Mouse (Mus musculus) CH12.LX (cell line): Measurements from ENCODE around the gene Sbk3. TPM values are rescaled to one million over a fixed set of nuclear protein-coding genes. Genes with fewer than 3 reads are reported as not detected.
A peak's percentile ranks its signal among the peaks of the same experiment; 100 is the strongest.

ENCODE experiments used
- DNase-seq: peaks from one replicate; pipeline ENCODE4 v3.0.0-alpha.2; 2013; ENCODE audit errors: extremely low read depth
- H3K27ac ChIP-seq: 2 replicates; pipeline ENCODE4 v1.5.1; 2012; ENCODE audit warnings: low read depth, mild to moderate bottlenecking, control low read depth, moderate library complexity; ENCODE audit not compliant: insufficient read depth
- H3K27me3 ChIP-seq: replicated peaks from 2 replicates; pipeline ENCODE3; 2012; ENCODE audit warnings: inconsistent platforms
- H3K36me3 ChIP-seq, 2 experiments: replicated peaks in 1 of 2; 2 replicates each; pipeline versions ENCODE3 to v1.6.1; 2012; ENCODE audit warnings: inconsistent platforms in 1 of 2, low read length in 1 of 2, mild to moderate bottlenecking in 1 of 2, mixed read lengths in 1 of 2, moderate library complexity in 1 of 2; ENCODE audit not compliant: control insufficient read depth in 1 of 2, insufficient read depth in 1 of 2
- H3K4me1 ChIP-seq, 2 experiments: 2 replicates each; pipeline ENCODE4 v1.6.1; 2012; ENCODE audit warnings: inconsistent platforms in 1 of 2, moderate library complexity in 1 of 2; ENCODE audit not compliant: insufficient read depth in 2 of 2, control insufficient read depth in 1 of 2
- H3K4me2 ChIP-seq: 2 replicates; pipeline ENCODE4 v1.6.1; 2012; ENCODE audit warnings: low read depth, mild to moderate bottlenecking, control low read depth; ENCODE audit not compliant: poor library complexity, insufficient read depth, severe bottlenecking
- H3K4me3 ChIP-seq, 3 experiments: fragments of 150-350 bp in 1 of 3; sonication (generic) in 1 of 3; replicated peaks in 1 of 3; 2 replicates each; pipeline versions ENCODE3 to v1.5.1; 2011 to 2012; ENCODE audit warnings: low read depth in 2 of 3, low read length in 2 of 3, mild to moderate bottlenecking in 2 of 3, moderate library complexity in 2 of 3, control low read depth in 1 of 3, improper control_type of control experiment in 1 of 3, inconsistent platforms in 1 of 3, mixed read lengths in 1 of 3; ENCODE audit not compliant: poor library complexity in 1 of 3
- H3K79me2 ChIP-seq: replicated peaks from 2 replicates; pipeline ENCODE4 v1.6.1; 2012; ENCODE audit warnings: mild to moderate bottlenecking, moderate library complexity; ENCODE audit not compliant: control insufficient read depth, poor library complexity, insufficient read depth, severe bottlenecking; ENCODE audit errors: extremely low read depth
- H3K9ac ChIP-seq: 2 replicates; pipeline ENCODE4 v1.6.1; 2012; ENCODE audit warnings: low read depth, mild to moderate bottlenecking, control low read depth, moderate library complexity; ENCODE audit not compliant: insufficient read depth
- H3K9me3 ChIP-seq: replicated peaks from 2 replicates; pipeline ENCODE3; 2012; ENCODE audit warnings: low read length, inconsistent platforms, mixed read lengths
- BHLHE40 ChIP-seq: IDR thresholded peaks from 2 replicates; pipeline ENCODE4 v1.6.1; 2011; ENCODE audit warnings: mild to moderate bottlenecking, low read depth, low read length, improper control_type of control experiment
- CHD2 ChIP-seq: IDR thresholded peaks from 2 replicates; pipeline ENCODE4 v1.6.1; 2011; ENCODE audit warnings: low read length, improper control_type of control experiment
- CTCF ChIP-seq, 2 experiments: IDR thresholded peaks in 1 of 2; conservative IDR thresholded peaks in 1 of 2; 2 replicates each; pipeline ENCODE4 v1.5.1; 2011 to 2012; ENCODE audit warnings: low read depth in 2 of 2, low read length in 2 of 2, improper control_type of control experiment in 1 of 2, inconsistent platforms in 1 of 2, mild to moderate bottlenecking in 1 of 2, moderate library complexity in 1 of 2
- E2F4 ChIP-seq: IDR thresholded peaks from 2 replicates; pipeline ENCODE4 v1.6.1; 2011; ENCODE audit warnings: low read depth, low read length, improper control_type of control experiment; ENCODE audit not compliant: insufficient replicate concordance
- ETS1 ChIP-seq: conservative IDR thresholded peaks from 2 replicates; pipeline ENCODE4 v1.6.1; 2012; ENCODE audit warnings: low read depth, mild to moderate bottlenecking, inconsistent platforms, low read length, improper control_type of control experiment, moderate library complexity
- HCFC1 ChIP-seq: IDR thresholded peaks from 2 replicates; pipeline ENCODE4 v1.6.1; 2012; ENCODE audit warnings: low read depth, mild to moderate bottlenecking, inconsistent platforms, low read length, improper control_type of control experiment
- JUND ChIP-seq: conservative IDR thresholded peaks from 2 replicates; pipeline ENCODE4 v1.6.1; 2011; ENCODE audit warnings: low read depth, low read length, improper control_type of control experiment
- KAT2A ChIP-seq: IDR thresholded peaks from 2 replicates; pipeline ENCODE4 v1.6.1; 2012; ENCODE audit warnings: low read length, improper control_type of control experiment, inconsistent platforms; ENCODE audit not compliant: insufficient replicate concordance
- MAFK ChIP-seq: IDR thresholded peaks from 2 replicates; pipeline ENCODE4 v1.6.1; 2011; ENCODE audit warnings: low read length, improper control_type of control experiment; ENCODE audit not compliant: insufficient replicate concordance
- MAX ChIP-seq: IDR thresholded peaks from 2 replicates; pipeline ENCODE4 v1.6.1; 2011; ENCODE audit warnings: low read length, improper control_type of control experiment
- MXI1 ChIP-seq: IDR thresholded peaks from 2 replicates; pipeline ENCODE4 v1.6.1; 2011; ENCODE audit warnings: mild to moderate bottlenecking, low read depth, low read length, improper control_type of control experiment
- MYC ChIP-seq: IDR thresholded peaks from 2 replicates; pipeline ENCODE4 v1.6.1; 2011; ENCODE audit warnings: low read depth, mild to moderate bottlenecking, improper control_type of control experiment, low read length
- NELFE ChIP-seq: IDR thresholded peaks from 2 replicates; pipeline ENCODE4 v1.6.1; 2011; ENCODE audit warnings: low read depth, low read length, improper control_type of control experiment
- SMC3 ChIP-seq: IDR thresholded peaks from 2 replicates; pipeline ENCODE4 v1.6.1; 2011; ENCODE audit warnings: low read depth, low read length, improper control_type of control experiment
- USF1 ChIP-seq: IDR thresholded peaks from 2 replicates; pipeline ENCODE4 v1.6.1; 2014; ENCODE audit warnings: low read depth, mild to moderate bottlenecking, inconsistent platforms, low read length, improper control_type of control experiment
- ZC3H11A ChIP-seq: IDR thresholded peaks from 2 replicates; pipeline ENCODE4 v1.6.1; 2012; ENCODE audit warnings: low read depth, mild to moderate bottlenecking, inconsistent platforms, low read length, improper control_type of control experiment
- ZKSCAN1 ChIP-seq: IDR thresholded peaks from 2 replicates; pipeline ENCODE4 v1.6.1; 2012; ENCODE audit warnings: low read depth, inconsistent platforms, low read length, improper control_type of control experiment, borderline replicate concordance
- ZNF384 ChIP-seq: IDR thresholded peaks from 2 replicates; pipeline ENCODE4 v1.6.1; 2012; ENCODE audit warnings: low read depth, low read length, improper control_type of control experiment, inconsistent platforms
- dilution Hi-C: fragments of 300-500 bp; cut with MboI; formaldehyde crosslinking; loops from 2 replicates; pipeline ENCODE4 v1.14.3; 2020; ENCODE audit warnings: low sequenced_read_pairs; ENCODE audit not compliant: extremely low pct_unique_long_range_greater_than_20kb, extremely low pct_ligation_motif_present
- in situ Hi-C: fragments of 300-500 bp; cut with MboI; formaldehyde crosslinking; loops from 3 replicates; pipeline ENCODE4 v1.14.3; 2019; ENCODE audit warnings: low sequenced_read_pairs, low pct_ligation_motif_present, low pct_unique_long_range_greater_than_20kb, mixed read lengths
- polyA plus RNA-seq: library from polyadenylated mRNA; unstranded; fragments of >175 nt; gene quantifications from 2 replicates; pipeline ENCODE4 v1.2.1, GENCODE M21; 2012; ENCODE audit warnings: low read depth; ENCODE audit not compliant: insufficient read length
- total RNA-seq, 2 experiments: library from RNA; depleted of rRNA; stranded (reverse); fragments of 300-350 nt in 1 of 2; fragments of >200 nt in 1 of 2; gene quantifications; 2 replicates each; pipeline ENCODE4 v1.2.3; 2012 to 2014

Gene Sbk3
- total and polyA plus RNA-seq, 3 experiments = not detected

DNA sequence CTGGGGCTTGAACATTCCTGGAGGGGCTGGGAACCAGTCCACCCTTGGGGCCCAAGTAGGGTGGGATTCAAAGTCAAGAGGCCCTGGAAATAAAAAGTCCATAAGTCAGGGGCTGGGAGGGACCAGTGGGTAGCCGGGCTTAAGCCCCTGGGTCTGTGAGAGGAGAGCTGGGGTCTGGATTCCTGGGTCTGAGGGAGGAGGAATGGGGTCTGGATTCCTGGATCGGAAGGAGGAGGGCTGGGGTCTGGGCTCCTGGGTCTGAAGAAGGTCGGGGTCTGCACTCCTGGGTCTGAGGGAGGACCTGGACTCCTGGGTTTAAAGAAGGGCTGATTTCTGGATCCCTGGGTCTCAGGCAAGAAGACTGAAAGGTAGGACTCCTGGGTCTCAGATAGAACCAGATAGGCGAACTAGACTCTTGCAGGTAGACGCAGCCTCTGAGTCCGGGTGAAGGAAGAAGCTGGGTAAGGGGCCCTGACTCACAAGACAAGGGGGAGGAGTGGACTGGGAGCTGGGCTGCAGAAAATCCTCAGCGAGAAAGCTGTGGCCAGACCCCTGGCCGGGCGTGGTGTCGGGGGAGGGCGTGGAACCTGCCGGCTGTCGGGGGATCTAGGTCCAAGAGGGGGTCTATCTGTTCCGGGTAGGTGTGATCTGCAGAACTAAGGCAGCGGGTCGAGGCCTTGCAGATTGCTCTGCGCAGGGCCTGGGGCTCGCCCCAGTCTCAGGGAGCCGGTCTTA is 24.5 kb upstream of the Sbk3 start:
- in situ Hi-C loops = no loop called here
- peak overlapping the region; percentile 91 for H3K9ac ChIP-seq
- DNase-seq = no peak
- peaks cover 16% of the 10 kb centered on the region for H3K9me3 ChIP-seq
- TF ChIP-seq ETS1 (no peak), NELFE (no peak), ZNF384 (no peak), MXI1 (no peak), CHD2 (no peak), ZC3H11A (no peak), ZKSCAN1 (no peak), BHLHE40 (no peak), MAX (no peak), KAT2A (no peak), SMC3 (no peak), USF1 (no peak), CTCF (conservative IDR thresholded peaks at IDR 0.05 in 1 of 2, IDR thresholded peaks at IDR 0.05 in 1 of 2; ENCODE audit: low read depth in 2 of 2, low read length in 2 of 2) (no peak)
- peak overlapping the region; percentile 74 to 77 (median 75) for H3K4me3 ChIP-seq
- H3K36me3 ChIP-seq = peaks cover 11 to 23% of the 10 kb centered on the region in 2 experiments
- H3K79me2 ChIP-seq = no peaks in the 10 kb centered on the region
- no peaks in the 10 kb centered on the region for H3K27me3 ChIP-seq
- no peak overlapping the region for H3K27ac ChIP-seq
- H3K4me1 ChIP-seq = peaks cover 0 to 13% of the 10 kb centered on the region in 2 experiments; a peak in 2 of 4 replicates
- dilution Hi-C loops = no loop called here
- peak overlapping the region; percentile 73 for H3K4me2 ChIP-seq

DNA sequence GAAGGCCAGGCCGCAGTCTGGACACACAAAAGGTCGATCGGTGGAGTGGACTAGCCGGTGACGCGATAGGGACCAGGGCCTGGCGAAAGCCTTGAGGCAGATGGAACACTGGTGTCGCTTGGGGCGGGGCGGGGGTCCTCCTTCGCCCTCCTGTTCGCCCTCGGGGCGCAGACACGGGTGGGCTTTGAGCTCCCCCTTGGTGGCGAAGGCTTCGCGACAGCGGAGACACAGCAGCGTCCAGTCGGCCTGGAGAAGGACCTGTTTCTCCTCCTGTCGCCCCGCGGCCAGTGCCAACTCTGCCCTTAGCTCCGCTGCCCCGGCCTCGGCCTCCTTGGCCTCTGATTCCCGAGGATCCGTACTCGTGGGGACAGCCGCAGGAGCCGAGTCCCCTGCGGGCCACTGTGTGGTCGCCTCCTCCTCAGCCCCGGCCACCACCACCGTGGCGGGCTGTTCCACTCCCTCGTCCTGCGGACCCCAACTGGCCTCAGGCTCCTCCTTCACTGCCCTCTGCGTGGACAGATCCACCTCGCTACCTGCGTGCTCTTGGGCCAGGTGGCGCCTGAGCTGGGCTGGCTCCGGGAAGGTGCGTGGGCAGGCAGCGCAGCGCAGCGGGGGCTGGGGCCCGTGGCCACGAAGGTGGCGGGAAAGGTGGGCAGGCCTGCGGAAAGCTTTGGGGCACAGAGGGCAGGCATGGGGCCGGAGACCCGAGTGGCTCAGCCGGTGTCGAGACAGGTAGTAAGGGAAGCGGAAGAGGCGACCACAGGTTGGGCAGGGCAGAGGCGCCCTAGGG is 23.2 kb upstream of the Sbk3 start:
- no peak overlapping the region for H3K27ac ChIP-seq
- peaks cover under 1% of the 10 kb centered on the region for H3K27me3 ChIP-seq
- no peak for DNase-seq
- TF ChIP-seq MAFK (no peak), E2F4 (no peak), JUND (no peak), HCFC1 (no peak), MYC (no peak), ZKSCAN1 (no peak)
- in situ Hi-C loops (no loop called here), dilution Hi-C loops (no loop called here)
- H3K4me3 ChIP-seq = no peak overlapping the region
- peaks cover 11 to 23% of the 10 kb centered on the region in 2 experiments for H3K36me3 ChIP-seq
- H3K9me3 ChIP-seq = peaks cover 20% of the 10 kb centered on the region
- no peaks in the 10 kb centered on the region for H3K79me2 ChIP-seq
- H3K4me2 ChIP-seq = no peak overlapping the region
- H3K4me1 ChIP-seq = peaks cover 0 to 13% of the 10 kb centered on the region in 2 experiments; a peak in 2 of 4 replicates
- H3K9ac ChIP-seq = no peak overlapping the region
